Mouse (Mus musculus) lung, adult 2 months (tissue): Measurements from ENCODE around the gene Reg4.

ENCODE experiments used
- CTCF ChIP-seq: fragments of 200-500 bp; IDR thresholded peaks from 2 replicates; pipeline ENCODE4 v1.5.1; 2011; ENCODE audit warnings: mild to moderate bottlenecking, low read length, control low read depth; ENCODE audit not compliant: insufficient read depth
- POLR2A ChIP-seq: fragments of 200-500 bp; IDR thresholded peaks from 2 replicates; pipeline ENCODE4 v1.6.1; 2011; ENCODE audit warnings: low read depth, mild to moderate bottlenecking, control low read depth, low read length, borderline replicate concordance; ENCODE audit errors: extremely low read depth

GRCm38 (mm10) chr3:98236266-98236665 is 14.3 kb downstream of the Reg4 start:
- TF ChIP-seq POLR2A: no peak
- no peak for TF ChIP-seq CTCF
